Mouse (Mus musculus): ENCODE measurements around the gene Adamts18. TPM values are rescaled to one million over a fixed set of nuclear protein-coding genes. Genes with fewer than 3 reads are reported as not detected.

The Adamts18 gene
- polyA plus RNA-seq, 1 experiment from 2014 or later, result 0.90 TPM

- H3K4me3 ChIP-seq (ENCODE audit: low read depth, low read length), result no peak overlapping the region
- TF ChIP-seq EP300 (optimal IDR thresholded peaks at IDR 0.05) (no peak), CTCF (IDR thresholded peaks at IDR 0.05; ENCODE audit: low read depth) (no peak)
- H3K4me1 ChIP-seq (replicated peaks; ENCODE audit: control insufficient read depth, insufficient read depth), result no peaks in the 10 kb centered on the region
- no peak overlapping the region for H3K9ac ChIP-seq (ENCODE audit: low read length)
- no peaks in the 10 kb centered on the region for H3K9me3 ChIP-seq (ENCODE audit: control insufficient read depth, low read length)
- DNase-seq (ENCODE audit: low spot score) (no peak), ATAC-seq (ENCODE audit: low FRiP score, low TSS enrichment) (no peak)
- no peaks in the 10 kb centered on the region for H3K36me3 ChIP-seq (ENCODE audit: control insufficient read depth, insufficient read depth, low read length)
- no peak overlapping the region for H3K27ac ChIP-seq (replicated peaks)
- 69% methylated on average over 17 of the region's 17 CpGs for WGBS
- H3K4me2 ChIP-seq (replicated peaks; ENCODE audit: low read depth), result no peak overlapping the region
- H3K27me3 ChIP-seq (ENCODE audit: control insufficient read depth, insufficient read depth, low read length), result no peaks in the 10 kb centered on the region
Observed at GRCm38 (mm10) chr8:113687889-113688542, 160.5 kb downstream of the Adamts18 start.

GRCm38 (mm10) chr8:113679361-113679760 lies 169.2 kb downstream of the Adamts18 start:
- H3K4me1 ChIP-seq (replicated peaks; ENCODE audit: control insufficient read depth, insufficient read depth), result no peaks in the 10 kb centered on the region
- DNase-seq (ENCODE audit: low spot score) (no peak), ATAC-seq (ENCODE audit: low FRiP score, low TSS enrichment) (no peak)
- H3K4me3 ChIP-seq (ENCODE audit: low read depth, low read length), result no peak overlapping the region
- H3K9ac ChIP-seq (ENCODE audit: low read length), result no peak overlapping the region
- 57% methylated on average over 3 of the region's 3 CpGs for WGBS
- H3K4me2 ChIP-seq (replicated peaks; ENCODE audit: low read depth), result no peak overlapping the region
- TF ChIP-seq EP300 (optimal IDR thresholded peaks at IDR 0.05) (no peak), CTCF (IDR thresholded peaks at IDR 0.05; ENCODE audit: low read depth) (no peak)
- H3K9me3 ChIP-seq (ENCODE audit: control insufficient read depth, low read length), result no peaks in the 10 kb centered on the region
- H3K27me3 ChIP-seq (ENCODE audit: control insufficient read depth, insufficient read depth, low read length), result no peaks in the 10 kb centered on the region
- no peak overlapping the region for H3K27ac ChIP-seq (replicated peaks)
- H3K36me3 ChIP-seq (ENCODE audit: control insufficient read depth, insufficient read depth, low read length), result no peaks in the 10 kb centered on the region

- no peak for TF ChIP-seq EP300 (optimal IDR thresholded peaks at IDR 0.05)
- no peak for TF ChIP-seq CTCF (IDR thresholded peaks at IDR 0.05; ENCODE audit: low read depth)
- DNase-seq (ENCODE audit: low spot score) (no peak), ATAC-seq (ENCODE audit: low FRiP score, low TSS enrichment) (no peak)
- 96% methylated on average over 1 of the region's 1 CpGs for WGBS
- Histone ChIP-seq H3K4me3 (ENCODE audit: low read depth, low read length) (no peak overlapping the region), H3K27ac (replicated peaks) (no peak overlapping the region), H3K4me1 (replicated peaks; ENCODE audit: control insufficient read depth, insufficient read depth) (no peaks in the 10 kb centered on the region), H3K27me3 (ENCODE audit: control insufficient read depth, insufficient read depth, low read length) (no peaks in the 10 kb centered on the region), H3K9ac (ENCODE audit: low read length) (no peak overlapping the region), H3K36me3 (ENCODE audit: control insufficient read depth, insufficient read depth, low read length) (no peaks in the 10 kb centered on the region), H3K4me2 (replicated peaks; ENCODE audit: low read depth) (no peak overlapping the region), H3K9me3 (ENCODE audit: control insufficient read depth, low read length) (no peaks in the 10 kb centered on the region)
Observed at GRCm38 (mm10) chr8:113676811-113677210, 171.7 kb downstream of the Adamts18 start.

GRCm38 (mm10) chr8:113675281-113675680 lies 173.3 kb downstream of the Adamts18 start:
- Histone ChIP-seq H3K9me3 (ENCODE audit: control insufficient read depth, low read length) (no peaks in the 10 kb centered on the region), H3K36me3 (ENCODE audit: control insufficient read depth, insufficient read depth, low read length) (no peaks in the 10 kb centered on the region), H3K27ac (replicated peaks) (no peak overlapping the region), H3K4me3 (ENCODE audit: low read depth, low read length) (no peak overlapping the region), H3K4me1 (replicated peaks; ENCODE audit: control insufficient read depth, insufficient read depth) (no peaks in the 10 kb centered on the region), H3K9ac (ENCODE audit: low read length) (no peak overlapping the region), H3K27me3 (ENCODE audit: control insufficient read depth, insufficient read depth, low read length) (no peaks in the 10 kb centered on the region), H3K4me2 (replicated peaks; ENCODE audit: low read depth) (no peak overlapping the region)
- TF ChIP-seq EP300 (optimal IDR thresholded peaks at IDR 0.05), result no peak
- no peak for TF ChIP-seq CTCF (IDR thresholded peaks at IDR 0.05; ENCODE audit: low read depth)
- ATAC-seq (ENCODE audit: low FRiP score, low TSS enrichment) (no peak), DNase-seq (ENCODE audit: low spot score) (no peak)
- WGBS, result 48% methylated on average over 2 of the region's 2 CpGs

- H3K27me3 ChIP-seq (ENCODE audit: control insufficient read depth, insufficient read depth, low read length), result no peaks in the 10 kb centered on the region
- DNase-seq (ENCODE audit: low spot score) (no peak), ATAC-seq (ENCODE audit: low FRiP score, low TSS enrichment) (no peak)
- no peak overlapping the region for H3K9ac ChIP-seq (ENCODE audit: low read length)
- H3K9me3 ChIP-seq (ENCODE audit: control insufficient read depth, low read length), result no peaks in the 10 kb centered on the region
- H3K4me2 ChIP-seq (replicated peaks; ENCODE audit: low read depth), result no peak overlapping the region
- TF ChIP-seq EP300 (optimal IDR thresholded peaks at IDR 0.05), result no peak
- no peak for TF ChIP-seq CTCF (IDR thresholded peaks at IDR 0.05; ENCODE audit: low read depth)
- H3K36me3 ChIP-seq (ENCODE audit: control insufficient read depth, insufficient read depth, low read length), result no peaks in the 10 kb centered on the region
- no peaks in the 10 kb centered on the region for H3K4me1 ChIP-seq (replicated peaks; ENCODE audit: control insufficient read depth, insufficient read depth)
- no peak overlapping the region for H3K4me3 ChIP-seq (ENCODE audit: low read depth, low read length)
- H3K27ac ChIP-seq (replicated peaks), result no peak overlapping the region
- WGBS, result 58% methylated on average over 3 of the region's 3 CpGs
Observed at GRCm38 (mm10) chr8:113674611-113675010, 173.9 kb downstream of the Adamts18 start.

GRCm38 (mm10) chr8:113673300-113673699 lies 175.2 kb downstream of the Adamts18 start:
- Histone ChIP-seq H3K4me2 (replicated peaks; ENCODE audit: low read depth) (no peak overlapping the region), H3K27me3 (ENCODE audit: control insufficient read depth, insufficient read depth, low read length) (no peaks in the 10 kb centered on the region), H3K9me3 (ENCODE audit: control insufficient read depth, low read length) (no peaks in the 10 kb centered on the region), H3K4me3 (ENCODE audit: low read depth, low read length) (no peak overlapping the region), H3K4me1 (replicated peaks; ENCODE audit: control insufficient read depth, insufficient read depth) (no peaks in the 10 kb centered on the region), H3K9ac (ENCODE audit: low read length) (no peak overlapping the region), H3K27ac (replicated peaks) (no peak overlapping the region), H3K36me3 (ENCODE audit: control insufficient read depth, insufficient read depth, low read length) (no peaks in the 10 kb centered on the region)
- WGBS, result 58% methylated on average over 3 of the region's 3 CpGs
- ATAC-seq (ENCODE audit: low FRiP score, low TSS enrichment) (no peak), DNase-seq (ENCODE audit: low spot score) (no peak)
- no peak for TF ChIP-seq EP300 (optimal IDR thresholded peaks at IDR 0.05)

All from stomach, postnatal 0 days (tissue).